Mouse (Mus musculus) heart, embryonic 12.5 days (tissue): ENCODE measurements at regions not wholly inside any gene's neighbourhood (a gene's known extent, or its start where the extent isn't known, plus 50 kb on each side); places are given as distances from the start of the nearest gene placed in this dataset.
"Not testable (repeated sequence)": the region's sequence is repeated elsewhere in the genome, so short reads cannot be mapped to it uniquely, and the experiment has no call there.

Experiments
- ATAC-seq: fragments of 200-750 bp; cut with Nextera tagmentation; 2 replicates; pipeline ENCODE4 v1.8.0; 2017; ENCODE audit warnings: moderate TSS enrichment, moderate library complexity; ENCODE audit not compliant: insufficient number of reproducible peaks, low FRiP score
- H3K27ac ChIP-seq: fragments of 300-500 bp; sonication (generic); 2 replicates; pipeline ENCODE4 v1.5.1; 2016; ENCODE audit warnings: mild to moderate bottlenecking, moderate library complexity; ENCODE audit not compliant: poor library complexity, severe bottlenecking
- H3K27me3 ChIP-seq: fragments of 300-500 bp; sonication (generic); replicated peaks from 2 replicates; pipeline ENCODE4 v1.6.1; 2016; ENCODE audit warnings: mild to moderate bottlenecking, moderate library complexity
- H3K36me3 ChIP-seq: fragments of 300-500 bp; sonication (generic); 2 replicates; pipeline ENCODE4 v1.6.1; 2016; ENCODE audit warnings: mild to moderate bottlenecking, moderate library complexity
- H3K4me1 ChIP-seq: fragments of 300-500 bp; sonication (generic); replicated peaks from 2 replicates; pipeline ENCODE4 v1.6.1; 2016; ENCODE audit warnings: mild to moderate bottlenecking
- H3K4me2 ChIP-seq: fragments of 300-500 bp; sonication (generic); 2 replicates; pipeline ENCODE4 v1.6.1; 2016; ENCODE audit warnings: mild to moderate bottlenecking, moderate library complexity
- H3K4me3 ChIP-seq: fragments of 300-500 bp; sonication (generic); 2 replicates; pipeline ENCODE4 v1.5.1; 2016; ENCODE audit warnings: mild to moderate bottlenecking
- H3K9ac ChIP-seq: fragments of 300-500 bp; sonication (generic); 2 replicates; pipeline ENCODE4 v1.6.1; 2016; ENCODE audit warnings: mild to moderate bottlenecking, moderate library complexity
- H3K9me3 ChIP-seq: fragments of 300-500 bp; sonication (generic); replicated peaks from 2 replicates; pipeline ENCODE4 v1.6.1; 2016; ENCODE audit warnings: mild to moderate bottlenecking, moderate library complexity
- WGBS: fragments of 180-500 bp; shearing (Covaris S2); methylation state at CpG from one replicate; pipeline ENCODE4 v1.1.7; 2016; 5-methylcytosine and 5-hydroxymethylcytosine counted together

GRCm38 (mm10) chr3:7811301-7811700 is 1191.1 kb upstream of the 1700008P02Rik start:
- ATAC-seq: not testable (repeated sequence)

DNA sequence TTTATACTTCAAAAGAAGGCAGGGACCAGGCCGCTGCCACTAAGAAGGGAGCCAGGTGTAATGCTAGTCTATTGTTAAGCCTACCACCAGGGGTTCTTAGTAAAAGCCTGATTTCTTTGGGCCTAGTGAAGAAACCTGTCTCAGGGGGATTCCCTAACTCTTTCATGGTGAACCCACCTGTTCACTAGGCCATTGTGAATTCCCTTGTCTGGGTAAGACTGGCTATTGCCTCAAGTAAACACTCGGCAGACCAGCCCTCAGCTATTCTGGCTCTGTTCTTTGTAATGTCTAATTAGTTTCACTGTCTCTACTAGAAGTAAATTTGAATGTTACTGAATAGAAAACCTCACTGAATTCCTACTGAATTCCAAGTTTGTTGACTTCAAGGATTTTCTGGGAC is 1184.9 kb upstream of the 1700008P02Rik start:
- H3K27ac ChIP-seq, H3K27me3 ChIP-seq, H3K36me3 ChIP-seq, H3K9ac ChIP-seq, H3K4me2 ChIP-seq, ATAC-seq, H3K9me3 ChIP-seq, H3K4me3 ChIP-seq, H3K4me1 ChIP-seq: not testable (repeated sequence)
- WGBS: 74% methylated on average over 2 of the region's 2 CpGs

More at GRCm38 (mm10) chr3:7811301-7811700, 1191.1 kb upstream of the 1700008P02Rik start:
- WGBS: 79% methylated on average over 6 of the region's 9 CpGs
- not testable (repeated sequence) for H3K9ac ChIP-seq, H3K4me3 ChIP-seq, H3K27me3 ChIP-seq, H3K4me2 ChIP-seq, H3K36me3 ChIP-seq, H3K4me1 ChIP-seq, H3K9me3 ChIP-seq, H3K27ac ChIP-seq

GRCm38 (mm10) chr3:7804209-7804608 is 1184.0 kb upstream of the 1700008P02Rik start:
- H3K27ac ChIP-seq: no peak overlapping the region
- H3K9ac ChIP-seq: no peak overlapping the region
- no peaks in the 10 kb centered on the region for H3K36me3 ChIP-seq
- H3K27me3 ChIP-seq: no peaks in the 10 kb centered on the region
- H3K4me1 ChIP-seq: no peaks in the 10 kb centered on the region
- H3K4me2 ChIP-seq: no peak overlapping the region
- WGBS: 72% methylated on average over 1 of the region's 1 CpGs
- H3K4me3 ChIP-seq: no peak overlapping the region
- ATAC-seq: no peak
- no peaks in the 10 kb centered on the region for H3K9me3 ChIP-seq

DNA sequence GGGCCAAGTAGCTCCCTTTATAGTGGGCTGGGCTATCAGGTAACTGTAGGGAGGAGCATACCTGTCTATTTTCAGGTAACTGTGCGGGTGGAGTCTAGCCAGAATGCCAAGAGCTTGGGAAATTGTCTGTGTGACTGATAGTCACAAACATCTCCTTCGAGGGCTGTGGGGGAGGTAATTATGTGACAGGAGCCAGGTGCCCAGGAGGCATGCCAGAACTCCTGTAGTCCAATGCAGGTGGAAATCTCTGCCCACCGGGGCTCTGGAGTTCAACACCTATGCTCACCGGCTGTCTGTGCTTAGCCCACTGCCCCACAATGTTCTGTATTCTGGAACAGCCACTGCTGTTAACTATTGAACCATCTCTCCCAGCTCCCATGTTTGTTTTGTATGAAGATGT is 1179.2 kb upstream of the 1700008P02Rik start:
- no peak for ATAC-seq

GRCm38 (mm10) chr3:7787665-7788064 is 1167.4 kb upstream of the 1700008P02Rik start:
- Histone ChIP-seq H3K36me3 (no peaks in the 10 kb centered on the region), H3K27ac (no peak overlapping the region), H3K9ac (no peak overlapping the region), H3K4me1 (no peaks in the 10 kb centered on the region), H3K4me3 (no peak overlapping the region), H3K27me3 (no peaks in the 10 kb centered on the region), H3K9me3 (no peaks in the 10 kb centered on the region), H3K4me2 (no peak overlapping the region)
- no peak for ATAC-seq
- 83% methylated on average over 5 of the region's 5 CpGs for WGBS

More for the DNA sequence above, 1179.2 kb upstream of the 1700008P02Rik start:
- no peaks in the 10 kb centered on the region; the same call in 1 of the 2 replicates for H3K9me3 ChIP-seq
- H3K27ac ChIP-seq: no peak overlapping the region
- no peaks in the 10 kb centered on the region for H3K4me1 ChIP-seq
- H3K36me3 ChIP-seq: no peaks in the 10 kb centered on the region
- H3K9ac ChIP-seq: no peak overlapping the region
- no peaks in the 10 kb centered on the region for H3K27me3 ChIP-seq
- 85% methylated on average over 4 of the region's 4 CpGs for WGBS
- H3K4me3 ChIP-seq: no peak overlapping the region
- no peak overlapping the region for H3K4me2 ChIP-seq

DNA sequence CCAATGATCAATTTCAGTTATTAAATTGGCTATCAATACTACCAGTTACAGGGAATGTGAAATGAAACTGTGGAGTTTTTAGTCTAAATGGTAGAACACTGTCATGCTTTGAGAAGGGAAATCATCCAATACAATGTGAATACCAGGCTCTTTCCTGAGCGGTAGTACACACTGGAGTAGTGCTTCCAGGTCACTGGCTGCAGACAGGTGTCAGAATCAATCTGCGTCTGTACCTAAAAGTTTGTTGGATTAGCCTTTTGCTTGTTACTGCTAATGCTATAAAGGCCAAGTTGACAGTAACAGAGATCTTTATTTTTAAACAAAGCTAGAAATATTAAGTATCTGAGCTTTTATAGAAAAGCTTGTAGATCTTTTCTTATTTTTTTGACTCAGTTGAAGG is 1164.9 kb upstream of the 1700008P02Rik start:
- Histone ChIP-seq H3K9me3 (no peaks in the 10 kb centered on the region), H3K4me3 (no peak overlapping the region), H3K36me3 (no peaks in the 10 kb centered on the region), H3K27me3 (no peaks in the 10 kb centered on the region), H3K4me2 (no peak overlapping the region), H3K27ac (no peak overlapping the region), H3K4me1 (no peaks in the 10 kb centered on the region), H3K9ac (no peak overlapping the region)
- WGBS: 83% methylated on average over 2 of the region's 2 CpGs
- ATAC-seq: no peak

DNA sequence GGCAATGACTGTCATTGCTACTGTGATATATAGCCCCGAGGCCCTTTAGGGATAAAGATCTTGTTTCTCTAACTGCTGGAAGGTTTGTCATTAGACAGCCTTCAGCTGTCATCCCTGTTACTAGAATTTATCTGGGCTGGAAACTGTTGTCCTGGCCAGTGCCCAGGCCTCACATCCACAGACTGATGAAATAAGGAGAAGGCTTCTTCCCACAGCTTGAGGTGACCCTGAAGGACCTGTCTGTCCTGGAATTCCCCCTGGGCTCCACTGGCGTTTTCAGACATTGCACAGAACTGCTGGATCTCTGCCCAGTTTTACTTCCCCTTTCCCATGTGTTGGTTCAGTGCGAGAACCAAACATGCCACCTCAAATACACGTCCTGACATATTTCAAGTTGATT is 1135.2 kb upstream of the 1700008P02Rik start:
- no peak overlapping the region for H3K4me3 ChIP-seq

DNA sequence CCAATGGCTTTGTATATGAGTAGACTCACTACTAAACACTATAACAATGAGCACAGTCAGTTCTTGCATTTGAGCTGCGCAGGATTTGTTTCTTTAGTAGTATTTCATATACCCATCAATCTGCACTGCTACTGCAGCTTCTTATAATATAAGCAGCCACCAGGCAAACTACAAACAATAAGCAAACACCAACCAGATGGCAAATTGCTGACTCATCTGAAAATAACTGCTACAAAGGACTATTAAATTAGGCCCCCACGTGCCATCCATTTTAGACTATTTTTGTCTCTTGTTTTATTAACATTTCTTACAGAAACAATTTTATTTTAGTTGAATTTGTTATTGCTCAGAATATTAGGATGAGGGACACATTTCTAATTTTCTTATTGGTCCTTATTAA is 1093.5 kb upstream of the 1700008P02Rik start:
- H3K4me3 ChIP-seq: no peak overlapping the region
- H3K4me2 ChIP-seq: no peak overlapping the region
- H3K9ac ChIP-seq: no peak overlapping the region
- ATAC-seq: no peak
- no peak overlapping the region for H3K27ac ChIP-seq
- H3K4me1 ChIP-seq: no peaks in the 10 kb centered on the region
- H3K36me3 ChIP-seq: no peaks in the 10 kb centered on the region
- H3K27me3 ChIP-seq: no peaks in the 10 kb centered on the region
- WGBS: 79% methylated on average over 2 of the region's 2 CpGs
- H3K9me3 ChIP-seq: no peaks in the 10 kb centered on the region

More for the DNA sequence above, 1135.2 kb upstream of the 1700008P02Rik start:
- no peaks in the 10 kb centered on the region for H3K9me3 ChIP-seq
- H3K27me3 ChIP-seq: no peaks in the 10 kb centered on the region
- peak; percentile 74 for ATAC-seq
- H3K27ac ChIP-seq: no peak overlapping the region
- 22% methylated on average over 4 of the region's 4 CpGs for WGBS
- peaks cover 7% of the 10 kb centered on the region; the same call in 1 of the 2 replicates for H3K4me1 ChIP-seq
- H3K9ac ChIP-seq: no peak overlapping the region
- H3K4me2 ChIP-seq: 0 out of 2 replicates have a peak overlapping the region, but pooled peaks have one; percentile 0
- no peaks in the 10 kb centered on the region for H3K36me3 ChIP-seq

DNA sequence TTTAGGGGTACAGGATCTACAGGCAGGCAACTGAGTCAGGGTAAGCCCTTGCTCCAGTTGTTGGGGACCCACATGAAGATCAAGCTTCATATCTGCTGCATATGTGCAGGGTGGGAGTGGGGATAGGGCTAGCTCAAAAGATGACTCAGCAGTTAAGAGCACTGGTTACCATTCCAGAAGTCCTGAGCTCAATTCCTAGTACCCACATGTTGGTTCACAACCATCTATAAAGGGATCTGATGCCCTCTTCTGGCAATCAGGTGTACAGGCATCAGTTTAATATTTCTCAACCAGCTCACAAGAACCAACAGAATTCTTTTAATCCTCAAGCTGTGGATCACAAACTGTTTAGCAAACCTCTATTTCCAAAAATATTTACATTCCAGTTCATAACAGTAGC is 1092.9 kb upstream of the 1700008P02Rik start:
- Histone ChIP-seq H3K36me3 (no peaks in the 10 kb centered on the region), H3K27me3 (no peaks in the 10 kb centered on the region), H3K4me3 (no peak overlapping the region), H3K27ac (no peak overlapping the region), H3K9ac (no peak overlapping the region), H3K4me1 (no peaks in the 10 kb centered on the region), H3K4me2 (no peak overlapping the region), H3K9me3 (no peaks in the 10 kb centered on the region)
- ATAC-seq: no peak

- no peaks in the 10 kb centered on the region for H3K4me1 ChIP-seq
- H3K9ac ChIP-seq: no peak overlapping the region
- H3K9me3 ChIP-seq: no peaks in the 10 kb centered on the region
- 82% methylated on average over 2 of the region's 2 CpGs for WGBS
- no peaks in the 10 kb centered on the region for H3K27me3 ChIP-seq
- H3K4me2 ChIP-seq: no peak overlapping the region
- no peak for ATAC-seq
- no peak overlapping the region for H3K27ac ChIP-seq
- no peak overlapping the region for H3K4me3 ChIP-seq
- H3K36me3 ChIP-seq: no peaks in the 10 kb centered on the region
These were observed 1092.2 kb upstream of the 1700008P02Rik start for GRCm38 (mm10) chr3:7712466-7712865.

- Histone ChIP-seq H3K4me2 (no peak overlapping the region), H3K9ac (no peak overlapping the region), H3K27me3 (no peaks in the 10 kb centered on the region), H3K4me1 (no peaks in the 10 kb centered on the region), H3K9me3 (no peaks in the 10 kb centered on the region), H3K36me3 (no peaks in the 10 kb centered on the region), H3K4me3 (no peak overlapping the region), H3K27ac (no peak overlapping the region)
- 62% methylated on average over 2 of the region's 2 CpGs for WGBS
- ATAC-seq: no peak
These were observed 1088.4 kb upstream of the 1700008P02Rik start for GRCm38 (mm10) chr3:7708609-7709008.

- no peak for ATAC-seq
- Histone ChIP-seq H3K36me3 (no peaks in the 10 kb centered on the region), H3K4me1 (no peaks in the 10 kb centered on the region), H3K4me2 (no peak overlapping the region), H3K9ac (no peak overlapping the region), H3K9me3 (no peaks in the 10 kb centered on the region), H3K4me3 (no peak overlapping the region), H3K27ac (no peak overlapping the region), H3K27me3 (no peaks in the 10 kb centered on the region)
- 68% methylated on average over 1 of the region's 1 CpGs for WGBS
These were observed 1063.3 kb upstream of the 1700008P02Rik start for GRCm38 (mm10) chr3:7683536-7683935.
